Mouse (Mus musculus) frontal cortex, postnatal 36 days (tissue): ENCODE results near the gene Rcbtb1.
"Not testable (repeated sequence)": the region's sequence is repeated elsewhere in the genome, so short reads cannot be mapped to it uniquely, and the experiment has no call there.

Experiments used
- DNase-seq, 2 experiments: peaks; one replicate each; pipeline ENCODE4 v3.0.0; 2022; ENCODE audit warnings: low spot score in 2 of 2

The Rcbtb1 gene

DNA sequence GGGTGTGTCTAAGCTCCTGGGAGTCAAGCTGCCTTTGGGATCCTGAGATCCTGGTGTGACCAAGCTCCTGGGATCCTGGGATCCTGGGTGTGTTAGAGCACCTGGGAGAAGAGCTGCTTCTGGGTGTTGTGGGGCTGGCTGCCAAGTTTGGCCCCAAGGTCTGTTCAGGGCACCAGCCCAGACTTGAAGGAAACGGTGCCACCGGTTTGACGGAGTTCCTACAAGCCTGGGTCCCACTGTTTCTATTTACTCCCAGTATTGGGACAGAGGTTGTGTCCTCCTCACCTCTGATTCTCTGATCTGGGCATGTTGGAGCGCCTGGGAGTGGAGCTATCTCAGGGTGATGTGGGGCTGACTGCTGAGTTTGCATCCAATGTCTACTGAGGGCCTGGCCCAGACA is 74.0 kb downstream of the Rcbtb1 start:
- not testable (repeated sequence) for DNase-seq
